Mouse (Mus musculus): ENCODE results near the gene Junb. TPM values are rescaled to one million over a fixed set of nuclear protein-coding genes. Genes with fewer than 3 reads are reported as not detected.

Junb gene
- polyA plus RNA-seq, 1 experiment, result 158 TPM

GRCm38 (mm10) chr8:84995680-84996079, 17.2 kb upstream of the Junb start:
- H3K4me3 ChIP-seq (ENCODE audit: insufficient read depth, poor library complexity, severe bottlenecking), result no peak overlapping the region
- H3ac ChIP-seq (ENCODE audit: control insufficient read depth, insufficient read length, low read depth), result no peak overlapping the region
- no peaks in the 10 kb centered on the region for H3K36me3 ChIP-seq (ENCODE audit: control insufficient read depth, insufficient read depth)
- no peaks in the 10 kb centered on the region for H3K79me2 ChIP-seq (ENCODE audit: control insufficient read depth, insufficient read depth)
- H3K27me3 ChIP-seq (ENCODE audit: control insufficient read depth, insufficient read depth, insufficient read length), result no peaks in the 10 kb centered on the region
- TF ChIP-seq CEBPB (IDR thresholded peaks at IDR 0.05; ENCODE audit: low read depth), result no peak
- TF ChIP-seq MYOD1 (IDR thresholded peaks at IDR 0.05; ENCODE audit: control insufficient read depth, insufficient read length, low read depth), result peak; percentile 41
- TF ChIP-seq CTCF (IDR thresholded peaks at IDR 0.05; ENCODE audit: control insufficient read depth, insufficient read depth, insufficient read length), result no peak
- TF ChIP-seq FOSL1 (IDR thresholded peaks at IDR 0.05; ENCODE audit: insufficient read depth, low read length, poor library complexity, severe bottlenecking), result no peak
- no peak for TF ChIP-seq USF1 (IDR thresholded peaks at IDR 0.05; ENCODE audit: low read depth)
- no peaks in the 10 kb centered on the region for H3K79me3 ChIP-seq (ENCODE audit: low read depth)

GRCm38 (mm10) chr8:84994375-84994774, 15.9 kb upstream of the Junb start:
- Histone ChIP-seq H3K79me2 (ENCODE audit: control insufficient read depth, insufficient read depth) (no peaks in the 10 kb centered on the region), H3K27me3 (ENCODE audit: control insufficient read depth, insufficient read depth, insufficient read length) (no peaks in the 10 kb centered on the region), H3K4me3 (ENCODE audit: insufficient read depth, poor library complexity, severe bottlenecking) (no peak overlapping the region), H3K36me3 (ENCODE audit: control insufficient read depth, insufficient read depth) (no peaks in the 10 kb centered on the region), H3ac (ENCODE audit: control insufficient read depth, insufficient read length, low read depth) (no peak overlapping the region), H3K79me3 (ENCODE audit: low read depth) (no peaks in the 10 kb centered on the region)
- TF ChIP-seq FOSL1 (IDR thresholded peaks at IDR 0.05; ENCODE audit: insufficient read depth, low read length, poor library complexity, severe bottlenecking), result no peak
- no peak for TF ChIP-seq MAX (IDR thresholded peaks at IDR 0.05)
- TF ChIP-seq CTCF (IDR thresholded peaks at IDR 0.05; ENCODE audit: control insufficient read depth, insufficient read depth, insufficient read length), result no peak
- no peak for TF ChIP-seq MYOD1 (IDR thresholded peaks at IDR 0.05; ENCODE audit: control insufficient read depth, insufficient read length, low read depth)
- TF ChIP-seq MYOG (IDR thresholded peaks at IDR 0.05; ENCODE audit: control insufficient read depth, extremely low read depth, insufficient read length), result no peak
- no peak for TF ChIP-seq CEBPB (IDR thresholded peaks at IDR 0.05; ENCODE audit: low read depth)
- no peak for TF ChIP-seq USF1 (IDR thresholded peaks at IDR 0.05; ENCODE audit: low read depth)

GRCm38 (mm10) chr8:84990836-84991235, 12.3 kb upstream of the Junb start:
- Histone ChIP-seq H3K27me3 (ENCODE audit: control insufficient read depth, insufficient read depth, insufficient read length) (no peaks in the 10 kb centered on the region), H3K4me3 (ENCODE audit: insufficient read depth, poor library complexity, severe bottlenecking) (peak overlapping the region; percentile 35), H3ac (ENCODE audit: control insufficient read depth, insufficient read length, low read depth) (peak overlapping the region; percentile 79), H3K36me3 (ENCODE audit: control insufficient read depth, insufficient read depth) (no peaks in the 10 kb centered on the region), H3K79me2 (ENCODE audit: control insufficient read depth, insufficient read depth) (no peaks in the 10 kb centered on the region), H3K79me3 (ENCODE audit: low read depth) (no peaks in the 10 kb centered on the region)
- TF ChIP-seq USF1 (IDR thresholded peaks at IDR 0.05; ENCODE audit: low read depth), result peak; percentile 47
- no peak for TF ChIP-seq MYOG (IDR thresholded peaks at IDR 0.05; ENCODE audit: control insufficient read depth, extremely low read depth, insufficient read length)

GRCm38 (mm10) chr8:84990349-84990748, 11.8 kb upstream of the Junb start, which contains the start of gene Hook2:
Gene Hook2, plus strand, starts transcription at chr8:84990603.
- H3K79me2 ChIP-seq (ENCODE audit: control insufficient read depth, insufficient read depth), result no peaks in the 10 kb centered on the region
- peak; percentile 27 for TF ChIP-seq MAX (IDR thresholded peaks at IDR 0.05)
- TF ChIP-seq CEBPB (IDR thresholded peaks at IDR 0.05; ENCODE audit: low read depth), result no peak
- TF ChIP-seq MYOG (IDR thresholded peaks at IDR 0.05; ENCODE audit: control insufficient read depth, extremely low read depth, insufficient read length), result no peak
- peak; percentile 92 for TF ChIP-seq CTCF (IDR thresholded peaks at IDR 0.05; ENCODE audit: control insufficient read depth, insufficient read depth, insufficient read length)
- peak; percentile 97 for TF ChIP-seq USF1 (IDR thresholded peaks at IDR 0.05; ENCODE audit: low read depth)
- no peak for TF ChIP-seq FOSL1 (IDR thresholded peaks at IDR 0.05; ENCODE audit: insufficient read depth, low read length, poor library complexity, severe bottlenecking)
- TF ChIP-seq MYOD1 (IDR thresholded peaks at IDR 0.05; ENCODE audit: control insufficient read depth, insufficient read length, low read depth), result no peak
- peak within 1 kb of the TSS; percentile 79 for H3ac ChIP-seq (ENCODE audit: control insufficient read depth, insufficient read length, low read depth)
- H3K4me3 ChIP-seq (ENCODE audit: insufficient read depth, poor library complexity, severe bottlenecking), result peak within 1 kb of the TSS; percentile 35
- H3K27me3 ChIP-seq (ENCODE audit: control insufficient read depth, insufficient read depth, insufficient read length), result no peaks in the 10 kb centered on the region
- no peaks in the 10 kb centered on the region for H3K79me3 ChIP-seq (ENCODE audit: low read depth)
- H3K36me3 ChIP-seq (ENCODE audit: control insufficient read depth, insufficient read depth), result no peaks in the 10 kb centered on the region

- no peaks in the 10 kb centered on the region for H3K79me3 ChIP-seq (ENCODE audit: low read depth)
- H3K4me3 ChIP-seq (ENCODE audit: insufficient read depth, poor library complexity, severe bottlenecking), result peak overlapping the region; percentile 35
- H3K79me2 ChIP-seq (ENCODE audit: control insufficient read depth, insufficient read depth), result no peaks in the 10 kb centered on the region
- TF ChIP-seq CTCF (IDR thresholded peaks at IDR 0.05; ENCODE audit: control insufficient read depth, insufficient read depth, insufficient read length), result peak; percentile 88
- TF ChIP-seq MYOD1 (IDR thresholded peaks at IDR 0.05; ENCODE audit: control insufficient read depth, insufficient read length, low read depth), result no peak
- no peak for TF ChIP-seq CEBPB (IDR thresholded peaks at IDR 0.05; ENCODE audit: low read depth)
- no peak for TF ChIP-seq USF1 (IDR thresholded peaks at IDR 0.05; ENCODE audit: low read depth)
- no peak for TF ChIP-seq FOSL1 (IDR thresholded peaks at IDR 0.05; ENCODE audit: insufficient read depth, low read length, poor library complexity, severe bottlenecking)
- TF ChIP-seq MAX (IDR thresholded peaks at IDR 0.05), result peak; percentile 27
- H3K36me3 ChIP-seq (ENCODE audit: control insufficient read depth, insufficient read depth), result no peaks in the 10 kb centered on the region
- no peaks in the 10 kb centered on the region for H3K27me3 ChIP-seq (ENCODE audit: control insufficient read depth, insufficient read depth, insufficient read length)
- H3ac ChIP-seq (ENCODE audit: control insufficient read depth, insufficient read length, low read depth), result peak overlapping the region; percentile 62
These were observed 11.3 kb upstream of the Junb start for GRCm38 (mm10) chr8:84989810-84990209.

GRCm38 (mm10) chr8:84989311-84989731, 10.8 kb upstream of the Junb start:
- Histone ChIP-seq H3K4me3 (ENCODE audit: insufficient read depth, poor library complexity, severe bottlenecking) (no peak overlapping the region), H3K79me2 (ENCODE audit: control insufficient read depth, insufficient read depth) (no peaks in the 10 kb centered on the region), H3K27me3 (ENCODE audit: control insufficient read depth, insufficient read depth, insufficient read length) (no peaks in the 10 kb centered on the region), H3K79me3 (ENCODE audit: low read depth) (no peaks in the 10 kb centered on the region), H3ac (ENCODE audit: control insufficient read depth, insufficient read length, low read depth) (peak overlapping the region; percentile 8), H3K36me3 (ENCODE audit: control insufficient read depth, insufficient read depth) (no peaks in the 10 kb centered on the region)
- TF ChIP-seq USF1 (IDR thresholded peaks at IDR 0.05; ENCODE audit: low read depth) (no peak), MYOD1 (IDR thresholded peaks at IDR 0.05; ENCODE audit: control insufficient read depth, insufficient read length, low read depth) (no peak), MYOG (IDR thresholded peaks at IDR 0.05; ENCODE audit: control insufficient read depth, extremely low read depth, insufficient read length) (no peak), CEBPB (IDR thresholded peaks at IDR 0.05; ENCODE audit: low read depth) (no peak)

All from C2C12 (cell line).